Mouse (Mus musculus) kidney, postnatal 0 days (tissue): ENCODE results near the gene Xbp1. TPM values are rescaled to one million over a fixed set of nuclear protein-coding genes. Genes with fewer than 3 reads are reported as not detected.
A peak's percentile ranks its signal among the peaks of the same experiment; 100 is the strongest.
"Not testable (repeated sequence)": the region's sequence is repeated elsewhere in the genome, so short reads cannot be mapped to it uniquely, and the experiment has no call there.

Experiments
- ATAC-seq: fragments of 200-750 bp; cut with Nextera tagmentation; replicated peaks from 2 replicates; pipeline ENCODE4 v1.8.0; 2017; ENCODE audit warnings: low read depth, moderate number of reproducible peaks, moderate TSS enrichment, moderate library complexity; ENCODE audit not compliant: low FRiP score
- DNase-seq: peaks from one replicate; pipeline ENCODE4 v3.0.0-alpha.2; 2016; ENCODE audit warnings: low spot score
- H3K27ac ChIP-seq: fragments of 300-500 bp; sonication (generic); 2 replicates; pipeline ENCODE4 v1.5.1; 2014; ENCODE audit warnings: mild to moderate bottlenecking
- H3K27me3 ChIP-seq: fragments of 300-500 bp; sonication (generic); 2 replicates; pipeline ENCODE4 v1.6.1; 2014; ENCODE audit warnings: low read length, mixed read lengths; ENCODE audit not compliant: insufficient read depth
- H3K36me3 ChIP-seq: fragments of 300-500 bp; sonication (generic); 2 replicates; pipeline ENCODE4 v1.6.1; 2014; ENCODE audit warnings: low read length, mixed read lengths; ENCODE audit not compliant: insufficient read depth
- H3K4me1 ChIP-seq: fragments of 300-500 bp; sonication (generic); replicated peaks from 2 replicates; pipeline ENCODE4 v1.6.1; 2014; ENCODE audit warnings: antibody characterized with exemption, low read length, mixed read lengths; ENCODE audit not compliant: insufficient read depth
- H3K4me2 ChIP-seq: fragments of 300-500 bp; sonication (generic); 2 replicates; pipeline ENCODE4 v1.6.1; 2014; ENCODE audit warnings: mild to moderate bottlenecking, low read length, moderate library complexity, mixed read lengths
- H3K4me3 ChIP-seq: fragments of 300-500 bp; sonication (generic); replicated peaks from 2 replicates; pipeline ENCODE4 v1.5.1; 2014; ENCODE audit warnings: low read depth, low read length
- H3K9ac ChIP-seq: fragments of 300-500 bp; sonication (generic); 2 replicates; pipeline ENCODE4 v1.6.1; 2014; ENCODE audit warnings: low read depth, low read length
- H3K9me3 ChIP-seq: fragments of 300-500 bp; sonication (generic); replicated peaks from 2 replicates; pipeline ENCODE4 v1.6.1; 2016; ENCODE audit warnings: low read length, inconsistent platforms, mixed read lengths
- CTCF ChIP-seq: IDR thresholded peaks from 2 replicates; pipeline ENCODE4 v1.5.1; 2016; ENCODE audit warnings: antibody characterized with exemption, low read depth, mild to moderate bottlenecking, moderate library complexity
- WGBS: fragments of 180-500 bp; shearing (Covaris S2); extraction: QIAGEN DNeasy Blood & Tissue Kit; methylation state at CpG from one replicate; pipeline ENCODE4 v1.1.7; 2014; 5-methylcytosine and 5-hydroxymethylcytosine counted together
- polyA plus RNA-seq: library from polyadenylated mRNA; unstranded; fragments of >200 nt; fragmentation: Nextera tagmentation; extraction: Ambion mirVana; gene quantifications from 2 replicates; pipeline ENCODE4 v1.2.1, GENCODE M21; 2015

The Xbp1 gene
- polyA plus RNA-seq, 1 experiment from 2014 or later, result 199 TPM

- H3K9me3 ChIP-seq, result no peaks in the 10 kb centered on the region
- peak overlapping the region; percentile 80; the same call in 1 of the 2 replicates for H3K4me2 ChIP-seq
- TF ChIP-seq CTCF, result no peak
- no peak overlapping the region for H3K27ac ChIP-seq
- H3K27me3 ChIP-seq, result no peaks in the 10 kb centered on the region
- H3K4me1 ChIP-seq, result peaks cover 10% of the 10 kb centered on the region; the same call in 1 of the 2 replicates
- H3K9ac ChIP-seq, result 0 out of 2 replicates have a peak overlapping the region, but pooled peaks have one; percentile 94
- peak overlapping the region; percentile 80 for H3K4me3 ChIP-seq
- WGBS, result 34% methylated on average over 4 of the region's 4 CpGs
- DNase-seq, result no peak
- ATAC-seq, result no peak
- no peaks in the 10 kb centered on the region for H3K36me3 ChIP-seq
Measured at GRCm38 (mm10) chr11:5540331-5540730, 19.9 kb downstream of the Xbp1 start.

- H3K9ac ChIP-seq, result peak overlapping the region; percentile 94
- peak; percentile 37 for DNase-seq
- TF ChIP-seq CTCF, result no peak
- peak overlapping the region; percentile 80 for H3K4me3 ChIP-seq
- WGBS, result under 1% methylated on average over 28 of the region's 28 CpGs
- peaks cover 10% of the 10 kb centered on the region; the same call in 1 of the 2 replicates for H3K4me1 ChIP-seq
- peak overlapping the region; percentile 80 for H3K4me2 ChIP-seq
- H3K9me3 ChIP-seq, result no peaks in the 10 kb centered on the region
- H3K36me3 ChIP-seq, result no peaks in the 10 kb centered on the region
- peak overlapping the region; percentile 88 for H3K27ac ChIP-seq
- no peak; the same call in 1 of the 2 replicates for ATAC-seq
- H3K27me3 ChIP-seq, result no peaks in the 10 kb centered on the region
Measured at GRCm38 (mm10) chr11:5541230-5541798, 20.9 kb downstream of the Xbp1 start.

GRCm38 (mm10) chr11:5541799-5542481 is 21.5 kb downstream of the Xbp1 start, which contains the start of gene Ccdc117:
Ccdc117 (minus strand) TSS chr11:5542187.
- peak within 1 kb of the TSS; percentile 80 for H3K4me2 ChIP-seq
- peak within 1 kb of the TSS; percentile 80 for H3K4me3 ChIP-seq
- DNase-seq (peak; percentile 98), ATAC-seq (peak; percentile 97)
- peaks cover 10% of the 10 kb centered on the region; the same call in 1 of the 2 replicates for H3K4me1 ChIP-seq
- no peaks in the 10 kb centered on the region for H3K9me3 ChIP-seq
- peak; percentile 44 for TF ChIP-seq CTCF
- WGBS, result under 1% methylated on average over 64 of the region's 65 CpGs
- no peaks in the 10 kb centered on the region for H3K27me3 ChIP-seq
- H3K36me3 ChIP-seq, result no peaks in the 10 kb centered on the region
- peak within 1 kb of the TSS; percentile 94 for H3K9ac ChIP-seq
- peak within 1 kb of the TSS; percentile 88 for H3K27ac ChIP-seq

- H3K4me1 ChIP-seq, result peaks cover 10% of the 10 kb centered on the region; the same call in 1 of the 2 replicates
- H3K9ac ChIP-seq, result no peak overlapping the region
- ATAC-seq (peak; percentile 11; the same call in 1 of the 2 replicates), DNase-seq (no peak)
- H3K27me3 ChIP-seq, result no peaks in the 10 kb centered on the region
- TF ChIP-seq CTCF, result no peak
- H3K36me3 ChIP-seq, result no peaks in the 10 kb centered on the region
- WGBS, result 50% methylated on average over 5 of the region's 5 CpGs
- H3K9me3 ChIP-seq, result no peaks in the 10 kb centered on the region
- peak overlapping the region; percentile 80 for H3K4me2 ChIP-seq
- peak overlapping the region; percentile 80 for H3K4me3 ChIP-seq
- 0 out of 2 replicates have a peak overlapping the region, but pooled peaks have one; percentile 88 for H3K27ac ChIP-seq
Measured at GRCm38 (mm10) chr11:5542482-5543185, 22.2 kb downstream of the Xbp1 start.

- no peak overlapping the region for H3K27ac ChIP-seq
- H3K27me3 ChIP-seq, result no peaks in the 10 kb centered on the region
- no peak overlapping the region for H3K4me3 ChIP-seq
- H3K9ac ChIP-seq, result no peak overlapping the region
- H3K36me3 ChIP-seq, result no peaks in the 10 kb centered on the region
- no peaks in the 10 kb centered on the region for H3K9me3 ChIP-seq
- ATAC-seq, result no peak
- TF ChIP-seq CTCF, result no peak
- H3K4me1 ChIP-seq, result peaks cover 10% of the 10 kb centered on the region; the same call in 1 of the 2 replicates
- no peak overlapping the region for H3K4me2 ChIP-seq
- DNase-seq, result no peak
- 78% methylated on average over 1 of the region's 1 CpGs for WGBS
Measured at GRCm38 (mm10) chr11:5543281-5543680, 22.8 kb downstream of the Xbp1 start.

GRCm38 (mm10) chr11:5544709-5545108 is 24.2 kb downstream of the Xbp1 start:
- not testable (repeated sequence) for H3K27me3 ChIP-seq, H3K27ac ChIP-seq, DNase-seq

More at GRCm38 (mm10) chr11:5544709-5545108, 24.2 kb downstream of the Xbp1 start:
- H3K4me1 ChIP-seq, H3K9me3 ChIP-seq, H3K4me2 ChIP-seq, H3K36me3 ChIP-seq, H3K9ac ChIP-seq, H3K4me3 ChIP-seq, ATAC-seq: not testable (repeated sequence)
- 88% methylated on average over 1 of the region's 1 CpGs for whole genome bisulfite sequencing
